Mouse (Mus musculus) limb, embryonic 15.5 days (tissue): Measurements from ENCODE around the gene Casc3. TPM values are rescaled to one million over a fixed set of nuclear protein-coding genes. Genes with fewer than 3 reads are reported as not detected.
A peak's percentile ranks its signal among the peaks of the same experiment; 100 is the strongest.

Experiments used
- ATAC-seq: fragments of 200-750 bp; cut with Nextera tagmentation; 2 replicates; pipeline ENCODE4 v1.8.0; 2017; ENCODE audit warnings: low read depth, moderate TSS enrichment; ENCODE audit not compliant: insufficient number of reproducible peaks, low FRiP score, low TSS enrichment
- H3K27ac ChIP-seq: fragments of 300-500 bp; sonication (generic); 2 replicates; pipeline ENCODE4 v1.5.1; 2015; ENCODE audit warnings: moderate library complexity, mild to moderate bottlenecking, inconsistent platforms
- H3K27me3 ChIP-seq: fragments of 300-500 bp; sonication (generic); 2 replicates; pipeline ENCODE4 v1.6.1; 2015; ENCODE audit warnings: inconsistent platforms
- H3K36me3 ChIP-seq: fragments of 300-500 bp; sonication (generic); 2 replicates; pipeline ENCODE4 v1.6.1; 2015; ENCODE audit warnings: inconsistent platforms
- H3K4me1 ChIP-seq: fragments of 300-500 bp; sonication (generic); 2 replicates; pipeline ENCODE4 v1.6.1; 2015; ENCODE audit warnings: inconsistent platforms
- H3K4me2 ChIP-seq: fragments of 300-500 bp; sonication (generic); 2 replicates; pipeline ENCODE4 v1.6.1; 2015; ENCODE audit warnings: mild to moderate bottlenecking, inconsistent platforms
- H3K4me3 ChIP-seq: fragments of 300-500 bp; sonication (generic); 2 replicates; pipeline ENCODE4 v1.5.1; 2015; ENCODE audit warnings: mild to moderate bottlenecking, inconsistent platforms
- H3K9ac ChIP-seq: fragments of 300-500 bp; sonication (generic); 2 replicates; pipeline ENCODE4 v1.6.1; 2015; ENCODE audit warnings: inconsistent platforms
- H3K9me3 ChIP-seq: fragments of 300-500 bp; sonication (generic); 2 replicates; pipeline ENCODE4 v1.6.1; 2016; ENCODE audit warnings: inconsistent platforms
- WGBS: fragments of 180-500 bp; shearing (Covaris S2); methylation state at CpG from one replicate; pipeline ENCODE4 v1.1.7; 2015; 5-methylcytosine and 5-hydroxymethylcytosine counted together
- polyA plus RNA-seq: library from polyadenylated mRNA; unstranded; fragments of >200 nt; fragmentation: Nextera tagmentation; extraction: Ambion mirVana; gene quantifications from 2 replicates; pipeline ENCODE4 v1.2.1, GENCODE M21; 2015

The Casc3 gene
- polyA plus RNA-seq, 1 experiment from 2014 or later, result 32.5 TPM

DNA sequence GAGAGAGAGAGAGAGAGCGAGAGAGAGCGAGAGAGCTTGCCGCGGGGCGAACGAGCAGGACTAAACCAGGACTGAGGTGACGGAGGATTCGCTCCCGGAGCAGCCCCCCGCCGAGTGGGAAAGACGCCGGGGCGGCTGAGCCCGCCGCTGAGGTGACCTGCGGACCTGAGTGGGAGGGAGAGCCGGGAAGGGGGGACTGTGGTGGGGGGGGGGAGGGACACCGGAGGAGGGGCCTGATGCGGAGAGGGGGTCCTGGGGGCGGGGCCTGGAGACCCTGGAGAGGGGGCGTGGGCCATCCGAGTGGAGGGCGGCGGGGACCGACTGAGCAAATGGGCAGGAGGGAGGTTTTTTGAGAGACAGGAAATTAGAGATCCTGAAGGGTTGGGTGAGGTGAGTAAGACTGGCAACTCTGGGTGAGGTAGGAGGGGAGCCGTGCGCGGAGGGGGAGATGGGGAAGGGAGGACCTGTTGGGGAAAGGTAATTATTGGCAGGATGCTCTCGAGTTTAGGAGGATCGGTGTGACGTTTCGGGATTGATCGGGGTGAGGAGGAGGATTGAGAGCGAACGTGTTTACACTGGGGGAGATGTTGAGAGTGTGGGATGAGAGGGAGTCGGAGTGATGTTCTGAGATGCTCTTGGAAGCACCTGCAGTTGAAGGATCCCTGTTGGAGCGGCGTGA lies 59.2 kb downstream of the Casc3 start:
- Histone ChIP-seq H3K27me3 (no peaks in the 10 kb centered on the region), H3K9ac (peak overlapping the region; percentile 65), H3K9me3 (no peaks in the 10 kb centered on the region), H3K4me2 (peak overlapping the region; percentile 57), H3K4me3 (peak overlapping the region; percentile 65), H3K4me1 (peaks cover 12% of the 10 kb centered on the region), H3K27ac (peak overlapping the region; percentile 93), H3K36me3 (peaks cover 16% of the 10 kb centered on the region)
- WGBS, result 0% methylated on average over 36 of the region's 39 CpGs
- ATAC-seq, result peak; percentile 64

DNA sequence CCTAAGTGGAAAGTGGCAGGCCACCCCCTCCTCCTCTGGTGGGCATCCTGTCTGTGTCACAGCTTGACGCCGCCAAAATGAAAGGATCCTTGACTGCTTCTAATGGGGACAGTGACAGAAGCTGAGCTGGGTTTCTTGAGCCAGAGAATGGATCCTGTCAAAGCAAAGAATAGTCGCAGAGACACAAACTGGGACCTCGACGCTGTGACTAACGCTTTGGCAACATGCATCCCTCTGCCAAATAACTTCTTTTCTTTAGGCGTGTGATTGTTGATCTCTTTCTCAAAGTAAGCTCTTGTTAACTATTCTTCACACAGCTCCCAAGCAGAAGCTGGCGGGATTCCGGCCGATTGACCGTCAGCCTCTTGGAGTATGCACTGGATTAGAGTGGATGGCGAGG lies 62.6 kb downstream of the Casc3 start:
- Histone ChIP-seq H3K9ac (no peak overlapping the region), H3K9me3 (no peaks in the 10 kb centered on the region), H3K27ac (no peak overlapping the region), H3K4me2 (no peak overlapping the region), H3K36me3 (peaks cover 28% of the 10 kb centered on the region), H3K4me1 (peaks cover 17% of the 10 kb centered on the region), H3K27me3 (no peaks in the 10 kb centered on the region), H3K4me3 (no peak overlapping the region)
- ATAC-seq, result no peak
- 92% methylated on average over 12 of the region's 12 CpGs for WGBS

DNA sequence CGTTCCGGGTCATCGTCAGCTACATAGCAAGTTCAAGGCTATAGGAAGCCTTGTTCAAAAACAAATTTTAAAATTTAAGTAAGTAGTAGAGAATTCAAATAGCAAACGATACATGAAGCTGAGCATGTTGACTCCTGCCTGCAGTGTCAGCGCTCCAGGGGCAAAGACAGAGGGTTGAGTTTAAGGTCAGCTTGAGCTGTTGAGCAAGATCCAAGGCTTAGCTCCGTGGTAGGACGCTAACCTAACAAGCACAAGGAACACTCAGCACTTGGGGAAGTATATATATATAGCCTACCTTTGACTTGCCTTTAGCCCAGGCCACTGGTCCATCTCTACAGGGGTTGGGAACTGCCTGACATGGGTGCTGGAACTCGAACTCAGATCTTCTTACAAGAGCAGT lies 65.2 kb downstream of the Casc3 start:
- Histone ChIP-seq H3K9me3 (no peaks in the 10 kb centered on the region), H3K27ac (no peak overlapping the region), H3K4me1 (peaks cover 6% of the 10 kb centered on the region), H3K36me3 (peaks cover 34% of the 10 kb centered on the region), H3K9ac (no peak overlapping the region), H3K4me3 (no peak overlapping the region), H3K27me3 (no peaks in the 10 kb centered on the region), H3K4me2 (no peak overlapping the region)
- 85% methylated on average over 8 of the region's 8 CpGs for WGBS
- no peak for ATAC-seq

DNA sequence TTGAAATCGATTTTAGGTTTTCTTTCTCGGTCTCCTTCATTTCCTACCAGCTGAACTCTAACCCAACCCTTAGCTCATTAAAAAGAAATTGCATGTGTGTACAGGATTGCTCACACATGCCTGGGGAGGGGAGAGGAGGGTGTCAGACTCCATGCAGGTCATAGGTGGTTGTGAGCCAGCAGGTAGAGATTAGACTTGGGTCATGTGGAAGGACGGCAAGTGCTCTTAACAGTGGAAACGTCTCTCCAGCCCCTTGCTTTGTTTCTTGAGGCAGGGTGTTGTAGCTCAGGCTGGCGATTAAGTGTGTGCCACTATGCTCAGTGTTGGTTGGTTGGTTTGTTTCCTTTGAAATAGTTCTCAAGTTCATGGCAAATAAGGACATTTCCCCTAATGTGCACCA lies 66.1 kb downstream of the Casc3 start:
- H3K36me3 ChIP-seq, result peaks cover 34% of the 10 kb centered on the region

DNA sequence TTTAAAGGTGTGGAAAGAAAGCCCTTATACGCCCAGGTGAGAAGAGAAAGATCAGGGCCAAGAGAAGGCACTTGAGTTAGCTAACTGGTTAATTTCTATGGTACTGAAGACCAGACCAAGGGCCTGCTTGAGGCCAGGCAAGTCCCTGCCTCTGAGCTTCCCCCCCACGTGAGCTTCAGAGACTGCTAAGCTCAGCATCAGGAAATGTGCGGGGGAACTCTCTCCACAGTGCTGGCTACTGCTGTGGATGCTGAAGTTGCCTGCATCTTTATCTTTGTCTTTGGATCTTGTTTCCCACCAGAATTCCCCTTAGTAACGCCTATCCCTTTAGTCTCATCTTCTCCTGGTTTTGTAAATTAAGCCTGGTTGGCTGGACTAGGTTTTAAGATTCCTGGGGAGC lies 66.7 kb downstream of the Casc3 start:
- no peak overlapping the region for H3K4me2 ChIP-seq
- peaks cover 34% of the 10 kb centered on the region for H3K36me3 ChIP-seq
- H3K27me3 ChIP-seq, result no peaks in the 10 kb centered on the region
- H3K4me1 ChIP-seq, result peaks cover 6% of the 10 kb centered on the region
- H3K27ac ChIP-seq, result 0 out of 2 replicates have a peak overlapping the region, but pooled peaks have one; percentile 2
- ATAC-seq, result no peak
- H3K9ac ChIP-seq, result no peak overlapping the region
- 68% methylated on average over 4 of the region's 4 CpGs for whole genome bisulfite sequencing
- H3K4me3 ChIP-seq, result no peak overlapping the region
- H3K9me3 ChIP-seq, result no peaks in the 10 kb centered on the region

More for the DNA sequence above, 66.1 kb downstream of the Casc3 start:
- 78% methylated on average over 5 of the region's 5 CpGs for WGBS
- Histone ChIP-seq H3K4me3 (no peak overlapping the region), H3K4me2 (no peak overlapping the region), H3K4me1 (peaks cover 6% of the 10 kb centered on the region), H3K9ac (no peak overlapping the region), H3K9me3 (no peaks in the 10 kb centered on the region), H3K27me3 (no peaks in the 10 kb centered on the region), H3K27ac (no peak overlapping the region)
- ATAC-seq, result no peak

GRCm38 (mm10) chr11:98872040-98872439 lies 67.3 kb downstream of the Casc3 start:
- WGBS, result 34% methylated on average over 4 of the region's 4 CpGs
- H3K27me3 ChIP-seq, result no peaks in the 10 kb centered on the region
- H3K27ac ChIP-seq, result peak overlapping the region; percentile 2; the same call in 1 of the 2 replicates
- H3K4me1 ChIP-seq, result peaks cover 6% of the 10 kb centered on the region
- no peak overlapping the region for H3K4me2 ChIP-seq
- no peaks in the 10 kb centered on the region for H3K9me3 ChIP-seq
- no peak overlapping the region for H3K9ac ChIP-seq
- peaks cover 33% of the 10 kb centered on the region for H3K36me3 ChIP-seq
- no peak; the same call in 1 of the 2 replicates for ATAC-seq
- no peak overlapping the region for H3K4me3 ChIP-seq

- no peak overlapping the region for H3K9ac ChIP-seq
Measured at GRCm38 (mm10) chr11:98873900-98874299, 69.2 kb downstream of the Casc3 start.

DNA sequence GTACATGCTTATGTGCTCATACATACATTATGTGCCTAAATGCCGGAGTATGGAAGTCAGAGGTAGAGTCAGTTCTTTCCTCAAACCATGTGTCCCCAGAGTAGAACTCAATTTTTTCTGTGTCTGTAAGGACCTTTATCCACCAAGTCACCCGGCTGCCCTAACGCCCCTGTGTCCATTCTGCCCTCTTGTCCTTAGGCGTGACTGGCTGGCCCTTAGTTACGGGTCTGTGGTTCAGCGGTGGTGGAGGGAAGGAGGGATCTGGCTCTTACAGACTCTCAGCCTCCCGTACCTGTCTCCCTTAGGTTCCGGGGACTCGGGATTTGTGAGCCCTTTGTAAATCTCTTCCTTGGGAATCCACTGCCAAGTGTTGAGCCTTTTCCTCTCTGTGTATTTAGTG lies 72.3 kb downstream of the Casc3 start:
- 84% methylated on average over 9 of the region's 9 CpGs for WGBS

More at GRCm38 (mm10) chr11:98873900-98874299, 69.2 kb downstream of the Casc3 start:
- H3K4me3 ChIP-seq, result no peak overlapping the region
- H3K36me3 ChIP-seq, result peaks cover 17% of the 10 kb centered on the region
- no peak overlapping the region for H3K4me2 ChIP-seq
- no peaks in the 10 kb centered on the region for H3K9me3 ChIP-seq
- no peaks in the 10 kb centered on the region for H3K27me3 ChIP-seq
- no peak overlapping the region for H3K27ac ChIP-seq
- ATAC-seq, result no peak
- WGBS, result 94% methylated on average over 9 of the region's 9 CpGs
- H3K4me1 ChIP-seq, result peaks cover 10% of the 10 kb centered on the region

More for the DNA sequence above, 72.3 kb downstream of the Casc3 start:
- Histone ChIP-seq H3K4me2 (no peak overlapping the region), H3K36me3 (peaks cover 10% of the 10 kb centered on the region), H3K27ac (no peak overlapping the region), H3K4me3 (no peak overlapping the region), H3K9ac (no peak overlapping the region), H3K4me1 (0 out of 2 replicates have a peak, but pooled peaks cover 7% of the 10 kb centered on the region), H3K27me3 (no peaks in the 10 kb centered on the region), H3K9me3 (no peaks in the 10 kb centered on the region)
- no peak for ATAC-seq

Other genes starting within 250 kb of the Casc3 start
- 86.7 and 87.1 TPM in 2 replicates for gene Ormdl3, start 217.5 kb upstream of the Casc3 start, polyA plus RNA-seq
- not detected in 2 replicates for gene Lrrc3c, start 206.6 kb upstream of the Casc3 start, polyA plus RNA-seq
- 0.64 and 1.1 TPM in 2 replicates for gene Gm12355, start 179.2 kb upstream of the Casc3 start, polyA plus RNA-seq
- gene Gsdma3, start 178.5 kb upstream of the Casc3 start, polyA plus RNA-seq, result not detected in 2 replicates
- not detected in 2 replicates for gene Gsdma2, start 158.1 kb upstream of the Casc3 start, polyA plus RNA-seq
- 10.5 and 14.7 TPM in 2 replicates for gene Gsdma, start 140.6 kb upstream of the Casc3 start, polyA plus RNA-seq
- 197 and 200 TPM in 2 replicates for gene Psmd3, start 122.4 kb upstream of the Casc3 start, polyA plus RNA-seq
- gene Csf3, start 103.6 kb upstream of the Casc3 start, polyA plus RNA-seq, result 0.10 TPM in 1 of 2 replicates, not detected in the other
- 47.6 and 48.3 TPM in 2 replicates for gene Med24, start 75.5 kb upstream of the Casc3 start, polyA plus RNA-seq
- 38.4 and 39.6 TPM in 2 replicates for gene Thra, start 64.3 kb upstream of the Casc3 start, polyA plus RNA-seq
- gene Nr1d1, start 29.6 kb upstream of the Casc3 start, polyA plus RNA-seq, result 1.2 TPM in 2 replicates
- gene Msl1, start 9.4 kb upstream of the Casc3 start, polyA plus RNA-seq, result 22.9 and 25.8 TPM in 2 replicates
- gene Rapgefl1, start 31.9 kb downstream of the Casc3 start, polyA plus RNA-seq, result 11.1 TPM in 2 replicates
- gene Wipf2, start 58.7 kb downstream of the Casc3 start, polyA plus RNA-seq, result 4.1 and 4.2 TPM in 2 replicates
- gene Cdc6, start 102.9 kb downstream of the Casc3 start, polyA plus RNA-seq, result 23.2 and 24.1 TPM in 2 replicates
- 43.9 and 51.7 TPM in 2 replicates for gene Rara, start 122.9 kb downstream of the Casc3 start, polyA plus RNA-seq
- gene Gjd3, start 178.1 kb downstream of the Casc3 start, polyA plus RNA-seq, result 0.49 and 0.86 TPM in 2 replicates
- gene Top2a, start 219.3 kb downstream of the Casc3 start, polyA plus RNA-seq, result 162 and 178 TPM in 2 replicates
- gene Igfbp4, start 236.3 kb downstream of the Casc3 start, polyA plus RNA-seq, result 1,243 and 1,296 TPM in 2 replicates